Mouse (Mus musculus) retina, postnatal 1 day (tissue): ENCODE measurements around the gene Ift122.

Experiments used
- DNase-seq: peaks from one replicate; pipeline ENCODE4 v3.0.0-alpha.2; 2012

Gene Ift122

GRCm38 (mm10) chr6:115961743-115962142 lies 108.5 kb downstream of the Ift122 start:
- DNase-seq = no peak

GRCm38 (mm10) chr6:115962439-115963085 lies 109.3 kb downstream of the Ift122 start:
- peak; percentile 48 for DNase-seq

- no peak for DNase-seq
Observed at GRCm38 (mm10) chr6:115963656-115964055, 110.4 kb downstream of the Ift122 start.

GRCm38 (mm10) chr6:115966227-115966966 lies 113.1 kb downstream of the Ift122 start:
- DNase-seq = no peak

- DNase-seq = no peak
Observed at GRCm38 (mm10) chr6:115967291-115967880, 114.1 kb downstream of the Ift122 start.

GRCm38 (mm10) chr6:115968086-115968485 lies 114.8 kb downstream of the Ift122 start:
- DNase-seq = no peak

GRCm38 (mm10) chr6:115968700-115969099 lies 115.4 kb downstream of the Ift122 start:
- peak; percentile 80 for DNase-seq

- DNase-seq = no peak
Observed at GRCm38 (mm10) chr6:115969103-115969502, 115.8 kb downstream of the Ift122 start.

- no peak for DNase-seq
Observed at GRCm38 (mm10) chr6:115969952-115970351, 116.7 kb downstream of the Ift122 start.

GRCm38 (mm10) chr6:115971273-115972060 lies 118.2 kb downstream of the Ift122 start:
- DNase-seq = peak; percentile 75

- DNase-seq = no peak
Observed at GRCm38 (mm10) chr6:115972083-115972764, 119.0 kb downstream of the Ift122 start.

- DNase-seq = no peak
Observed at GRCm38 (mm10) chr6:115973139-115973875, 120.0 kb downstream of the Ift122 start.

- peak; percentile 47 for DNase-seq
Observed at GRCm38 (mm10) chr6:115973881-115974662, 120.8 kb downstream of the Ift122 start.

- no peak for DNase-seq
Observed at GRCm38 (mm10) chr6:115975606-115976005, 122.3 kb downstream of the Ift122 start.
